Mouse (Mus musculus): ENCODE results near the gene Mapk9.
"Not testable (repeated sequence)": the region's sequence is repeated elsewhere in the genome, so short reads cannot be mapped to it uniquely, and the experiment has no call there.

Mapk9 gene

GRCm38 (mm10) chr11:49846401-49847070 is at the start of gene Mapk9:
Gene Mapk9, plus strand, starts transcription at chr11:49846751.
- peak; percentile 97 for DNase-seq (ENCODE audit: low spot score in 2 of 2)

- no peak for DNase-seq (ENCODE audit: low spot score in 2 of 2)
These were observed 47.6 kb upstream of the Mapk9 start for GRCm38 (mm10) chr11:49798931-49799330.

DNA sequence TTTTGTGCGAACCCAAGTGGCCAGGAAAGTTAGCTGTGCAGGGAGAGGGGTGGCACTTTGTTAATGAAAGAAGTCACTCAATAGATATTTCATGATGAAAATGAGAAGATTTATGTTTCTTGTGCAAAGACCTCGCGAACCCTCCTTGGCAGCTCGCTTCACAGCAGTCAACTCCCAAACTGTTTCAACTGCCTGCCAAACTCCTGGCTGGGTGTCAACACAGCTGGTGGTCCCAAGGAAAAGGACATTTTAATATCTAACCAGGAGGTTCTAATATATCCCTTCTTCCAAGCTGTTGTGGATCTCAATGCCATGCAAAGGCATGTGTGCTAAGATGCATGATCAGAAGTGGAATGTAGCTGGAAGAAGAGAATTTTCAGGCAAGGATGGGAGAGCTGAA is 45.0 kb upstream of the Mapk9 start:
- DNase-seq (ENCODE audit: low spot score in 2 of 2) = no peak

DNA sequence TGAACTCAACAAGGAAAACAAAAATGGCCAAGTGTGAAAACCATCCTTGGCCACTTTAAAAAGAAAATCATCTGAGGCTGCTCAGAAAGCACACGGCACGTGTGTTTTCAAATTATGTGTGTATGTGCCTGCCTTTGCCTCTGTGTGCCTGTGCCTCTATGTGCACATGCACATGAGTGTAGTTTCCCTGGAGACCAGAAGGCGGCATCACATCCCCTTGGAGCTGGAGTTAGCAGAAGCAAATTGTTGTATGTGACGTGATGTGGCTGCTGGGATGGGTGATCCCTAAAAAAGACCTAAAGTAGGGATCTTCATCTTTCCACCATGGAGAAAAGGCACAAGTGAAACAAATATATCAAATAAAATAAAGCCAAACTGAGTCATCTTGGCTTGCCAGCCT is 42.8 kb upstream of the Mapk9 start:
- no peak for DNase-seq (ENCODE audit: low spot score in 2 of 2)

DNA sequence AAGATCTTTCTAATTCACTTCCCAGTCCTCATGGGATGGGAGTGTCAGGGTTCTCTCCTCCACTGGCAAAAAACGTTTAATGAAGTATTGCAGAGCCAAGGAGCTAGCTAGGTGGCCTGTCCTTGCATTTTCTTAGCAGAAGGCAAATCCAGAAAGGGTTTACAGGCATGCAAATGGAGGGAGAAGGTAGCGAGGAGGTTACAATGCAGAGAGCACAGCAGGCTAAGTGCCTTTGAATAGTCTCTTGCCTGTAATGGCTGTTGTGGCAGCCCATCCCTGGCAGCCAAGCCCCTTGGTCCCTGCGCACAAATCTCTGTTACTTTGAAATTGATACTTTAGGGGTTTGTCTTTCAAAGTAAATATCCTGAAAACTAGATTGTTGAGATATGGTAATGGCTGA is 40.3 kb upstream of the Mapk9 start:
- DNase-seq (ENCODE audit: low spot score in 2 of 2) = no peak

GRCm38 (mm10) chr11:49808946-49809345 is 37.6 kb upstream of the Mapk9 start:
- no peak for DNase-seq (ENCODE audit: low spot score in 2 of 2)

DNA sequence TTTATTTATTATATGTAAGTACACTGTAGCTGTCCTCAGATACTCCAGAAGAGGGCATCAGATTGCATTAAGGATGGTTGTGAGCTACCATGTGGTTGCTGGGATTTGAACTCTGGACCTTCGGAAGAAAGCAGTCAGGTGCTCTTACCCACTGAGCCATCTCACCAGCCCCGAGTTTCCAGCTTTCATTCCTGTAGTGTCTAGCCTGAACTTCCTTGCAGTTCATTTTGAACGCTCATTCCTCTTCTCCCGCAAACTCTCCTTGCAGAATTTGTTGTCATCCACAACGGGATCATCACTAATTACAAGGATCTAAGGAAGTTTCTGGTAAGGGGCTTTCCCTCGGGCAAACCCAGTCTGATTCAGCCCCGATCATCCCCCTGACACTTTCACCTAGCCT is 35.9 kb upstream of the Mapk9 start:
- DNase-seq (ENCODE audit: low spot score in 2 of 2) = not testable (repeated sequence)

DNA sequence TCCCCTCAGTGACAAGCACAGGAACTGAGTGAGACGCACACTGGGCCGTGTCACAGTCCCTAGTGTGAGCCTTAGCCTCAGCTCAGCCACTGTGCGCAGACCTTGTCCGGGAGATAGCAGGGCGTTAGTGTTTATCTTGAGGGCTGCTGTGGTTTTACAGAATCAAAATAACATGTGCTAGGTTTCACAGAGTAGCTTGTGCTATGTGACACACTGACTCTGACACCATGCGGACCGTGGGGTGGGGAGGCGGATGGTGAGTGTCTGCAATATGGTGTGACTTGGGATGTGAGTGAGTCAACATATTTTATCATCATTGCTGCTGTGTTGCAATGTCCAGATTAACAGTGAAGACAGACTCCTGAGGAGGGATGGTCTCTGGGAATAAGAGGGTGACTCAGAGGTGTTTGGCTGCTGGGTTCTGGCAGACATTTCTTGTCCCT is 35.4 kb upstream of the Mapk9 start:
- DNase-seq (ENCODE audit: low spot score in 2 of 2) = no peak

GRCm38 (mm10) chr11:49811879-49812278 is 34.7 kb upstream of the Mapk9 start:
- DNase-seq (ENCODE audit: low spot score in 2 of 2) = no peak

GRCm38 (mm10) chr11:49818869-49819566 is 27.5 kb upstream of the Mapk9 start:
- DNase-seq (ENCODE audit: low spot score in 2 of 2) = no peak

DNA sequence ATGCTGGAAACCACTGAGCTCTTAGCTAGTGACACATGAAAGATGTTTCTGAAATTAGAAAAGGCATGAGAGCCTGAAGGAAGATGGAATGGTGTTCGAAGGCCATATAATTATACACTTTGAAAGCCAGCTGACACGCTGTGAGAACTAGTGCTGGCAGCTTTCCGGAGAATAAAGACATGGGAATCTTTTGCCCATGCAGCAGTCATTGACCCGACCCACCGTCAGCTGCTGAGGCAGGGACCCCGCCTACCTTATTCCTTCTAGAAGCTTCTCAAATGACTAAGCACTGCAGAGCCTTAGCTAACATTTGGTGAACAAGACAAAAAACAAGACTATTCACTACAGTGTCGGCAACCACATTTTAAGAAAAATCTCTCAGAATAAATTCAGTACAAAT is 26.9 kb upstream of the Mapk9 start:
- DNase-seq (ENCODE audit: low spot score in 2 of 2) = no peak

DNA sequence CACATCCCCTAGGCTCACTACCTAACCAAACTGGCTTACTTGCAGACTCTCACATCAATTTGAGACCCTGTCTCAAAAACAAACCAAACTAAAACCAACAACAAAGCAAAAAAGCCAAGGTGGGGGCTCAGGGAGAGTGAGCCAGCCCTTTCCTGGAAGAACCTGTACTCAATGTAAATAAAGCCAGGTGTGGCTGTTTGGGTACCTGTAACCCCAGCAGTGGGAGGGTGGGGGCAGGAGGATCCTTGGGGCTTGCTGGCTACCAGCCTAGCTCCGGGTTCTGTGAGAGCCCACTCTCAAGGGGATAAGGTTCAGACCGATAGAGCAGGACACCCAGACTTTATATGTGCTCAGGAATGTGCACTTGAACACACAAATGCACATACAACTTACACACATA is 25.6 kb upstream of the Mapk9 start:
- no peak for DNase-seq (ENCODE audit: low spot score in 2 of 2)

GRCm38 (mm10) chr11:49821546-49821945 is 25.0 kb upstream of the Mapk9 start:
- no peak for DNase-seq (ENCODE audit: low spot score in 2 of 2)

- no peak for DNase-seq (ENCODE audit: low spot score in 2 of 2)
These were observed 24.2 kb upstream of the Mapk9 start for GRCm38 (mm10) chr11:49822337-49822736.

- peak; percentile 56 to 76 for DNase-seq (ENCODE audit: low spot score in 2 of 2)
These were observed 21.7 kb upstream of the Mapk9 start for GRCm38 (mm10) chr11:49824896-49825295.

- no peak for DNase-seq (ENCODE audit: low spot score in 2 of 2)
These were observed 19.3 kb upstream of the Mapk9 start for GRCm38 (mm10) chr11:49827243-49827642.

GRCm38 (mm10) chr11:49829176-49829745 is 17.3 kb upstream of the Mapk9 start:
- no peak for DNase-seq (ENCODE audit: low spot score in 2 of 2)

DNA sequence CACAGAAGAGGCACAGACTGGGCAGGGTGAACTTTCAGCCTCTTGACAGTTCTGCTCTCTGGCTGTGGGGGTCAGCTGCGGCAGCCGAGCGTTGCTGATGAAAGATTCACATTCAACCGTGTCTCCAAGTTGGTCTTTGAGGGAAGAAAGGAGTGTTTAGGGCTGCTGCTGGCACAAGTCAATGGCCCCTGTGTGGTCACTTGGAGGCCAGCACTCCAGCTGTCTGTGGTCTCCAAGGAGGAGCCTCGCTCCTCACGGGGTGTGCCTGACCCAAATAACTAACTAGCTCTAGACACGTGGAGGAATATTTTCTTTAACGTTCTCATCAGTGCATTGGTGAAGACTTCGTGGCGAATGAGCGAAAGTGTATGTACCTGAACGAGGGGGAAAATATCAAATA is 14.6 kb upstream of the Mapk9 start:
- DNase-seq (ENCODE audit: low spot score in 2 of 2) = no peak

DNA sequence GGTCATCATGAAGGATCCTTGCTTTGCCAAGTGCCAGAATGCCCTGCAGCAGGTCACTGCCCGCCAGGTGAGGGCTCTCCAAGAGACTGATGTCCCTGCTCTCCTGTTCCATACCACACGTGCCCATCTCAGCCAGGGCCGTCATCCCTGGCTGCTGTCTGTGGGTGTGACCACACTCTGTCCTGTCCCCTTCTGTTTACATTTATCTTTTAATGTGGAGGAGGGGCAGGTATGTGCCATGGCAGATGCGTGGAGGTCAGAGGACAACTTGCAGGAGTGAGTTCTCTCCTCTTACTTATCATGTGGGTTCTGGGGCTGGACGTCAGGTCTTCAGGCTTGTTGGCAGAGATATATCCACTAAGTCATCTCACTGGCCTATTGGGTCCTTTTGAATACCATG is 13.6 kb upstream of the Mapk9 start:
- no peak for DNase-seq (ENCODE audit: low spot score in 2 of 2)

GRCm38 (mm10) chr11:49834248-49834647 is 12.3 kb upstream of the Mapk9 start:
- no peak for DNase-seq (ENCODE audit: low spot score in 2 of 2)

DNA sequence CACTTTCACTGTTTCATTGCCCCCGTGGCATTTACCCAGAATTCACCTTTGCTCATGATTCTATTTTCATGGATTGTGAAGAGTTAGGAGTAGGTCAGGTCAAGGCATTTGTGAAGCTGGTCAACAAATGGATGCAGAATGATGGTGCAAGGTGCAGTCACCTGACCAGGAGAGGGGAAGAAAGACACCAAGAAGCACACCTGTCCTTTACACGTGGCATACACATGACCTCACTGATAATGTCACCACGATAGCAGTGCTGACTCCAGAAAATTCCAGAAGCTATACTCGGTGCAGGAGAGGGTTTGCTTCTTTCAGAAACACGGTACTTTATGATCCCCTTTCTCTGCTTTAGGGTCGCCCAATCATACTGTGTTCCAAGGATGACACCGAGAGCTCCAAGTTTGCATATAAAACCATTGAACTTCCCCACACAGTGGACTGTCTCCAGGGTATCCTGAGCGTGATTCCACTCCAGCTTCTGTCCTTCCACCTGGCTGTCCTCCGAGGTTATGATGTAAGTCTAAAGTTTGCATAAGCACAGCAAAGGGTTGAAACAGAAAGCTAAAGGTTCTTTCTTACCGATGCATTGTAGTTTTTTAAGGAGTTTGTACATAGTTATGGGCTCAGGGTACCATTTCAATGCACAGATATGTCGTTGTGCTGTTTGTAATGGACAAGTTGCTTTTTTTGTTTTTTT is 11.1 kb upstream of the Mapk9 start:
- no peak for DNase-seq (ENCODE audit: low spot score in 2 of 2)

- no peak for DNase-seq (ENCODE audit: low spot score in 2 of 2)
These were observed 8.7 kb upstream of the Mapk9 start for GRCm38 (mm10) chr11:49837717-49838407.
